ENCODE assay signal across 19 mouse cellular contexts in genomic region chr4:57138093-57138440, GRCm38 (mm10). TPM values are rescaled to one million over a fixed set of nuclear protein-coding genes. Genes with fewer than 3 reads are reported as not detected.
DNase-seq lines count a peak whose midpoint lies in the region; ATAC-seq and TF ChIP-seq lines count a peak whose summit lies in the region.
"Had no signal": no experiment of that assay in that cellular context is flagged by ENCODE, and none has a peak within 500 bp of the region (broad histone marks: within the 10 kb centered on the region; RNA-seq: fewer than 3 reads in every experiment).

No protein-coding gene starts in this region.

- DNase-seq in hindbrain, postnatal 0 days (ENCODE audit: low spot score), result no peak
- no peak for DNase-seq in liver, embryonic 14.5 days (ENCODE audit: low read depth in 3 of 3, low spot score in 3 of 3)
- no peak for DNase-seq in liver, embryonic 11.5 days (ENCODE audit: low spot score)
- no peak for DNase-seq in gastrocnemius, postnatal 4 days (ENCODE audit: low spot score in 2 of 2)
- no peak for DNase-seq in frontal cortex, postnatal 25 days (ENCODE audit: low spot score in 2 of 2)
- DNase-seq: adrenal gland, postnatal 14 days; liver, embryonic 13.5 days; thymus, adult 2 months; thymus, postnatal 4 days had no signal

- H3K27ac ChIP-seq in hindbrain, postnatal 0 days, result no peak overlapping the region
- H3K27ac ChIP-seq in hindbrain, embryonic 12.5 days, result no peak overlapping the region
- H3K27ac ChIP-seq in liver, embryonic 14.5 days, result no peak overlapping the region
- H3K27ac ChIP-seq in liver, embryonic 11.5 days (ENCODE audit: low read depth, low read length), result no peak overlapping the region
- no peak overlapping the region for H3K27ac ChIP-seq in ES-Bruce4 (ENCODE audit: insufficient read depth, low read length)
- H3K27ac ChIP-seq in intestine, embryonic 16.5 days (ENCODE audit: low read length), result 0 out of 2 replicates have a peak overlapping the region, but pooled peaks have one; percentile 36
- H3K27ac ChIP-seq: forebrain, embryonic 10.5 days; heart, embryonic 10.5 days; limb, embryonic 10.5 days; liver, embryonic 13.5 days had no signal

- H3K27me3 ChIP-seq in hindbrain, postnatal 0 days (ENCODE audit: insufficient read depth, low read length), result no peaks in the 10 kb centered on the region
- peaks cover 31% of the 10 kb centered on the region for H3K27me3 ChIP-seq in hindbrain, embryonic 12.5 days
- peaks cover 41% of the 10 kb centered on the region for H3K27me3 ChIP-seq in liver, embryonic 14.5 days (ENCODE audit: control insufficient read depth, insufficient read depth, low read length)
- H3K27me3 ChIP-seq in liver, embryonic 11.5 days (replicated peaks; ENCODE audit: control insufficient read depth, insufficient read depth, low read length), result peaks cover 32% of the 10 kb centered on the region
- H3K27me3 ChIP-seq in ES-Bruce4 (ENCODE audit: control insufficient read depth, insufficient read depth, low read length, poor library complexity, severe bottlenecking), result no peaks in the 10 kb centered on the region
- H3K27me3 ChIP-seq in intestine, embryonic 16.5 days (replicated peaks; ENCODE audit: control insufficient read depth, insufficient read depth, low read length), result peaks cover 3% of the 10 kb centered on the region

- H3K9ac ChIP-seq in hindbrain, postnatal 0 days (replicated peaks; ENCODE audit: low read length), result no peak overlapping the region
- H3K9ac ChIP-seq in hindbrain, embryonic 12.5 days, result no peak overlapping the region
- H3K9ac ChIP-seq in liver, embryonic 14.5 days (replicated peaks), result no peak overlapping the region
- no peak overlapping the region for H3K9ac ChIP-seq in liver, embryonic 11.5 days (ENCODE audit: low read depth, low read length)
- no peak overlapping the region for H3K9ac ChIP-seq in ES-Bruce4 (ENCODE audit: low read depth, poor library complexity, severe bottlenecking)
- 0 out of 2 replicates have a peak overlapping the region, but pooled peaks have one; percentile 26 for H3K9ac ChIP-seq in intestine, embryonic 16.5 days (ENCODE audit: low read depth, low read length)
- H3K9ac ChIP-seq: liver, embryonic 13.5 days had no signal

- H3K4me2 ChIP-seq in hindbrain, postnatal 0 days (ENCODE audit: low read depth, low read length), result no peak overlapping the region
- H3K4me2 ChIP-seq in hindbrain, embryonic 12.5 days (replicated peaks), result no peak overlapping the region
- H3K4me2 ChIP-seq in liver, embryonic 14.5 days (ENCODE audit: low read depth), result no peak overlapping the region
- H3K4me2 ChIP-seq in liver, embryonic 11.5 days, result no peak overlapping the region
- peak overlapping the region; percentile 21; the same call in 1 of the 2 replicates for H3K4me2 ChIP-seq in intestine, embryonic 16.5 days (ENCODE audit: low read depth, low read length)
- H3K4me2 ChIP-seq: liver, embryonic 13.5 days; midbrain, embryonic 11.5 days had no signal

- H3K4me3 ChIP-seq in hindbrain, postnatal 0 days (ENCODE audit: low read length), result no peak overlapping the region
- no peak overlapping the region for H3K4me3 ChIP-seq in hindbrain, embryonic 12.5 days
- H3K4me3 ChIP-seq in liver, embryonic 14.5 days (ENCODE audit: insufficient read depth in 1 of 2, low read depth in 2 of 2, low read length in 2 of 2), result no peak overlapping the region
- H3K4me3 ChIP-seq in liver, embryonic 11.5 days (ENCODE audit: low read depth, low read length), result no peak overlapping the region
- no peak overlapping the region for H3K4me3 ChIP-seq in ES-Bruce4 (ENCODE audit: low read depth, low read length)
- 0 out of 2 replicates have a peak overlapping the region, but pooled peaks have one; percentile 9 for H3K4me3 ChIP-seq in intestine, embryonic 16.5 days (ENCODE audit: low read length)
- H3K4me3 ChIP-seq: forebrain, embryonic 10.5 days; heart, embryonic 10.5 days; limb, embryonic 10.5 days; liver, embryonic 13.5 days had no signal

- no peak for TF ChIP-seq POLR2A in ES-Bruce4 (IDR thresholded peaks at IDR 0.05; ENCODE audit: insufficient read depth, low read length)

- no peaks in the 10 kb centered on the region for H3K36me3 ChIP-seq in hindbrain, postnatal 0 days (ENCODE audit: insufficient read depth, low read length)
- no peaks in the 10 kb centered on the region for H3K36me3 ChIP-seq in hindbrain, embryonic 12.5 days
- H3K36me3 ChIP-seq in liver, embryonic 14.5 days (replicated peaks; ENCODE audit: control insufficient read depth, insufficient read depth, low read depth), result no peaks in the 10 kb centered on the region
- H3K36me3 ChIP-seq in liver, embryonic 11.5 days (ENCODE audit: control insufficient read depth, insufficient read depth, low read length), result no peaks in the 10 kb centered on the region
- no peaks in the 10 kb centered on the region for H3K36me3 ChIP-seq in ES-Bruce4 (ENCODE audit: control insufficient read depth, insufficient read depth, low read length, poor library complexity, severe bottlenecking)
- H3K36me3 ChIP-seq in intestine, embryonic 16.5 days (ENCODE audit: control insufficient read depth, insufficient read depth, low read length), result no peaks in the 10 kb centered on the region
- H3K36me3 ChIP-seq: forebrain, embryonic 10.5 days; heart, embryonic 10.5 days; limb, embryonic 10.5 days; liver, embryonic 13.5 days had no signal

- ATAC-seq in hindbrain, postnatal 0 days, result no peak
- no peak for ATAC-seq in hindbrain, embryonic 12.5 days (ENCODE audit: low FRiP score)
- no peak for ATAC-seq in liver, embryonic 14.5 days (ENCODE audit: insufficient read depth)
- no peak for ATAC-seq in liver, embryonic 11.5 days (replicated peaks; ENCODE audit: low FRiP score)
- no peak for ATAC-seq in intestine, embryonic 16.5 days
- ATAC-seq: activated CD4-positive, CD25-positive, alpha-beta regulatory T cell, adult 4 months; hindbrain, embryonic 16.5 days had no signal

- TF ChIP-seq EP300 in liver, embryonic 14.5 days (IDR thresholded peaks at IDR 0.05; ENCODE audit: low read depth), result no peak
- no peak for TF ChIP-seq EP300 in ES-Bruce4 (IDR thresholded peaks at IDR 0.05; ENCODE audit: insufficient read depth, low read depth, low read length)

- peak; percentile 54 for TF ChIP-seq CTCF in hindbrain, postnatal 0 days (IDR thresholded peaks at IDR 0.05; ENCODE audit: low read depth)
- peak; percentile 20; the same call in 1 of the 2 replicates for TF ChIP-seq CTCF in liver, embryonic 14.5 days (IDR thresholded peaks at IDR 0.05; ENCODE audit: low read depth)
- peak; percentile 3 for TF ChIP-seq CTCF in ES-Bruce4 (IDR thresholded peaks at IDR 0.05; ENCODE audit: low read depth, low read length)

- peaks cover 9% of the 10 kb centered on the region; the same call in 1 of the 2 replicates for H3K4me1 ChIP-seq in hindbrain, postnatal 0 days (ENCODE audit: insufficient read depth, low read length)
- H3K4me1 ChIP-seq in hindbrain, embryonic 12.5 days, result peaks cover 20% of the 10 kb centered on the region
- no peaks in the 10 kb centered on the region; a peak in 1 of 4 replicates for H3K4me1 ChIP-seq in liver, embryonic 14.5 days (replicated peaks; ENCODE audit: control insufficient read depth in 2 of 2, insufficient read depth in 2 of 2, low read length in 1 of 2)
- H3K4me1 ChIP-seq in liver, embryonic 11.5 days (replicated peaks; ENCODE audit: control insufficient read depth, insufficient read depth, low read length), result peaks cover 3% of the 10 kb centered on the region; the same call in 1 of the 2 replicates
- no peaks in the 10 kb centered on the region for H3K4me1 ChIP-seq in ES-Bruce4 (ENCODE audit: control insufficient read depth, insufficient read depth, low read length)
- H3K4me1 ChIP-seq in intestine, embryonic 16.5 days (ENCODE audit: control insufficient read depth, insufficient read depth, low read length), result peaks cover 41% of the 10 kb centered on the region

- WGBS in hindbrain, postnatal 0 days, result 76% methylated on average over 6 of the region's 6 CpGs
- WGBS in hindbrain, embryonic 12.5 days, result 78% methylated on average over 6 of the region's 6 CpGs
- 51% methylated on average over 6 of the region's 6 CpGs for WGBS in liver, embryonic 14.5 days (ENCODE audit: insufficient replicate concordance)
- WGBS in liver, embryonic 11.5 days, result 68% methylated on average over 6 of the region's 6 CpGs
- WGBS in intestine, embryonic 16.5 days, result 67% methylated on average over 6 of the region's 6 CpGs

- no peaks in the 10 kb centered on the region for H3K9me3 ChIP-seq in hindbrain, postnatal 0 days (ENCODE audit: low read length)
- H3K9me3 ChIP-seq in hindbrain, embryonic 12.5 days (replicated peaks), result no peaks in the 10 kb centered on the region
- H3K9me3 ChIP-seq in liver, embryonic 14.5 days (ENCODE audit: control insufficient read depth, low read length), result no peaks in the 10 kb centered on the region
- H3K9me3 ChIP-seq in liver, embryonic 11.5 days (ENCODE audit: control insufficient read depth, low read length), result no peaks in the 10 kb centered on the region
- no peaks in the 10 kb centered on the region for H3K9me3 ChIP-seq in ES-Bruce4 (replicated peaks; ENCODE audit: control insufficient read depth, insufficient read depth, low read length, poor library complexity, severe bottlenecking)
- no peaks in the 10 kb centered on the region for H3K9me3 ChIP-seq in intestine, embryonic 16.5 days (ENCODE audit: control insufficient read depth, low read length)
- H3K9me3 ChIP-seq: forebrain, embryonic 10.5 days; heart, embryonic 10.5 days; limb, embryonic 10.5 days; liver, embryonic 13.5 days had no signal

RNA-seq across cellular contexts. Expression of gene Epb41l4b, which starts 5.2 kb away (rescaled TPM):
- 13.9 and 14.7 TPM in 2 replicates for total RNA-seq in hindbrain, postnatal 0 days (2014; rRNA removed)
- 4.2 and 4.4 TPM in 2 replicates for polyA plus RNA-seq in hindbrain, postnatal 0 days (2015; fragmentation: Nextera tagmentation; extraction: Ambion mirVana)
- polyA plus RNA-seq in hindbrain, embryonic 12.5 days (2016; fragmentation: Nextera tagmentation; extraction: Ambion mirVana), result 1.5 and 2.0 TPM in 2 replicates
- 1.9 and 2.2 TPM in 2 replicates for polyA plus RNA-seq in liver, embryonic 14.5 days (2012; rRNA removed)
- 2.1 and 2.6 TPM in 2 replicates for polyA plus RNA-seq in liver, embryonic 14.5 days (2014; fragmentation: Nextera tagmentation; extraction: Ambion mirVana)
- 2.1 and 2.3 TPM in 2 replicates for polyA plus RNA-seq in liver, embryonic 11.5 days (2014; fragmentation: Nextera tagmentation; extraction: Ambion mirVana)
- 14.4 and 16.9 TPM in 2 replicates for polyA plus RNA-seq in ES-Bruce4 (2011; ENCODE audit: insufficient read depth, insufficient read length, low read depth, missing spikeins)
- polyA plus RNA-seq in intestine, embryonic 16.5 days (2015; fragmentation: Nextera tagmentation; extraction: Ambion mirVana), result 13.9 and 16.6 TPM in 2 replicates
- 10 to 100 TPM; 14.7 to 16.3 TPM for total RNA-seq in gastrocnemius, postnatal 4 days (2021)
- total RNA-seq: monocyte, adult 5-6 weeks had no signal
- polyA plus RNA-seq: activated CD4-positive, CD25-positive, alpha-beta regulatory T cell, adult 4 months had no signal

Comparison
In these comparisons a context has a peak if more than half of its experiments do, and no peak if none do; other contexts are left out.
1. CTCF ChIP-seq: peak in every context shown above with its lines; median percentile 54 in hindbrain, postnatal 0 days; 20 in liver, embryonic 14.5 days; 3 in ES-Bruce4.